Mouse (Mus musculus): ENCODE measurements at regions not wholly inside any gene's neighbourhood (a gene's known extent, or its start where the extent isn't known, plus 50 kb on each side); places are given as distances from the start of the nearest gene placed in this dataset.
"Not testable (repeated sequence)": the region's sequence is repeated elsewhere in the genome, so short reads cannot be mapped to it uniquely, and the experiment has no call there.

DNA sequence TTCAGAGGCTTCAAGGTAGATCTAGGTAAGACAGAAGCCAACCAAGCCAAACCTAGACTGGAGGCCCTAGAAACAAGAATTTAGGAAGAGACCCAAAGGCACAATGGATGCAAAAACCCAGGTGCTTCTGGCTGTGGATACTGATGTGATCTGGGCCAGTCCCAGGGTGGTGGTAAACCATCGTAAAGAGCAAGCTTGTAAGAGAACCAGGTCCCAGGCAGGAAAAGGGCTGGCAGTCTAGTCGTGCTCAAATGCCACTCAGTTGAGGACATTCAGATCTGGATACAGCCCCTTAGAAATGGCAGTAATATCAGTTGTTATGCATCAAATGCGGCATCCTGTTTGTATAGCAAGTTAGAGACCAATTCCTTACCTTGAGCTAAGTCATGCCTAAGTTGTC, 175.5 kb upstream of the Pkdcc start:
- in situ Hi-C loops (cut with MboI, MseI), result no loop called here

DNA sequence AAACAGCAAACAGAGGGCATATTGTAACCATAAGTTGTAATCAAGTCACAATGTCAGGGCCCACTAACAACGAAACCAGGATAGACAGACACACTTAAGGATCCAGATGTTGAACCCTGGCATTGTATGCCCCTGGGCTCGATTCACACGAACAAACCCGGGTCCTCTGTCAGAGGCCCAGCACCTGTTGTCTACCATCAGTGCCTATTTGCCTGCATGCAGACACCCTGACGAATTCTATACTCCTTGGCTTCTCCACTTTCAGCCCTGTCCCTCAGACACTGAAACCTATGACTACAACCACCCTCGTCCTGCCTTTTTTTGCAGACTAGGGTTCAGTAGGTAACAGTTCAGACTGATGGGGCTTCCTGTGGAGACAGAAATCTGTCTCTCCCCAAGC, 170.6 kb upstream of the Pkdcc start:
- in situ Hi-C loops (cut with MboI, MseI), result no loop called here

DNA sequence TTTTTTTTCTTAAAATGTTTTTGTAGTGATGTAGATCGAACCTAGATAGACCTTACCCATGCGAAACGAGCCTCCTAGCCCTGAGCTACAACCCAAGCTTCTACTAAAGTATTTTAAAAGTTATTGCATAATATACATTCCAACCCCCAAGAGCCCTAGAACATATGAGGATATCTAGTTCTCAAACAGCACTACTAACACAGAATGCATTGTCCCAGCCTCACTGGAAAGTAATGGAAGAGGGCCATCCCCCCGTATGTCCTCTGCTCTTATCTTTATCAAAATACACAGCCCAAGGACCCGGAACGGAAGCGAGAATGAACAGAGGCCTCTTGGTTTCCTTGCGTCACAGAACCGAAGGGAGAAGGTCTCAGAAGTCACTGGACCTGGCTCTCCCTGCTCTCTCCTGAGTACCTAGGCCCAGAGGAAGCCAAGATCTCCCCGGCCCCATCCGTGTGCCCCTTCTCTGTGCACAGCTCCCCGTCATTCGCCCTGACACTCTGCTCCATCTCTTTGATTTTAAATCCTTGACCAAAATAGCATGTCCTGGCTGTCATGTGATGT, 165.0 kb upstream of the Pkdcc start:
- in situ Hi-C loops (cut with MboI, MseI), result no loop called here

DNA sequence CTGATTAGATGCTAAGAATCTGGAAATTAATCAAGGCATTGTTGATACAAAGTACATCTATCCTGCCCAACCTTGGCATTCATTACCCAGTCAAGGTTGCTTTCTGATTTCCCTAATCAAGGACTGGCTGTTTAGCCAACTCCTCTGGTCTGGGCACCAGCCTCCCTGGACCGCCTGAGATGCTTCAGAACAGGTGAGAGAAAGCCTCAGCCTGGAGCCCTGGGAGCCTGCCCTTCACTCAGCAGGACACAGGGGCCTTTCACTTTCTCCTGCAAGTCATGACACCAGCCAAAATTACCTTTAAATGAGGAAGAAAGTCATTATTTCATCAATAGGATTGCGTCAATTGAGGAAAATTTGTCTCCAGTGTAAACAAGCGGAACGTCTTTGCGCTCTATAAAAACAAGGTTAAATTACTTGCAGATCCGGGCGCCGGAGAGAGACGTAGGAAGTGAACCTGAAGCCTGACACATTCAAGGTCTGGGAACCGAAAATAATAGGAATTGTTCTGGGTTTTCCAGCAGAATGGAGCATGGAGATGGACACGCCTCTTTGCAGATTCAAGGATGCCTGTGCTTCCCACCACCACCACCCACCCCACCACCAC, 164.4 kb upstream of the Pkdcc start:
- in situ Hi-C loops (cut with MboI, MseI), result no loop called here

DNA sequence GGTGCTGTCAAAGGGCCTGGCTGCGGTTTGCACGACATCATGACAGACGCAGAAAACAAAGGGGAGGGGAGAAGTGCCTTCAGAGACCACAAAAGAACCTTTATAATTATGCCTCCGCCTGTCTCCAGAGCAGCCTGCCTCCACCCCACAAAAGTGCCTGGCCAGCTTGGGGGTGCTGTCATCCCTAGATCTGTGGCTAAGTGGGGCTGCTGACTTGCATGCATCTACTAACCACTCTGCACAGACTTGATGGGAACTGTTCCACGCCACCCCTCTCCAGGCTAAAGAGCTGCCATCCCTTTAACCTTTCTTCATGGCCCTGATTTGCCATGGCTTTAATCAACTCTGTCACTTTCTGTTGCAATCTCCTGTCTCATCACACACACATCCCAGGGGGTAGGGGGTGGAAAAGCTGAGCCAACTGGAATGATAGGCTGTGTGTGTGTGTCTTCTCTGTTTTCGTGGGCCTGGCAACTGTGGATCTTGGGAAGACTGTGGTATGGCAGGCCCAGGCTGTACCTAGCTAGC, 162.4 kb upstream of the Pkdcc start:
- in situ Hi-C loops (cut with MboI, MseI), result no loop called here

DNA sequence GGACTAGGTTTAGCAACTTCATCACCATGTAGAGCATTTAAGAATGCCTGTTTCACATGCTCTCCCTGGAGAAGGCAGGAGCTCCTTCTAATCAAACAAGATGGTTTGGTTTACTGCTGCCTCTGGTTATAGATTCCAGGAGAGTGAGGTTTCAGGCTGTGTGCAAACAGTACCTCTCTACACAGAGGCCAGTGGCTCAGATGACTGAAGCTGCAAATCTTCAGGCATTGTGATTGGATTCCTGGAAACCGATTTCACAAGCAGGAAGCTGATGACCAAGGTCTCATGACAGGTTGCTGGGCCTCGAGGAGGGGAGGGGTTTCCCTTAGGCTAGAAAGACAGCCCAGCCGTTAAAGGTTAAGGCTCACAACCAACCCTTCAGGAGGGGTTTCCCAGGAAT, 157.3 kb upstream of the Pkdcc start:
- in situ Hi-C loops (cut with MboI, MseI), result no loop called here

DNA sequence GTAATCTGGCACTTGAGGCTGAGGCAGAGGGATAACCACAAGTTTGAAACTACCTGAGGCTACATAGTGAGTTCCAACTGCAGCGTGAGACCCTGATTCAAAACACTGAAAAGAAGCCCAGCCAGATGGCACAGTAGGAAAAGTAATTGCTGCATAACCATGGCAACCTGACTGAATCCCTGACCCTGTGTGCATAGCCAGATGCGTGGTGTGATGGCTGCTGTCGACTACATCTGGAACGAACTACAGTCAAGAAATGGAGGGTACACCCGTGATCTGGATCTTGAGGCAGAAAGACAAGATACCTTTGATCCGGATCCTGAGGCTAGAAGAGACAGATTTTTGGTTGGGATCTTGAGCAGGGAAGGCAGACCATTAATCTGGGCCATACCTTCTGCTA, 153.2 kb upstream of the Pkdcc start:
- in situ Hi-C loops (cut with MboI, MseI), result no loop called here

DNA sequence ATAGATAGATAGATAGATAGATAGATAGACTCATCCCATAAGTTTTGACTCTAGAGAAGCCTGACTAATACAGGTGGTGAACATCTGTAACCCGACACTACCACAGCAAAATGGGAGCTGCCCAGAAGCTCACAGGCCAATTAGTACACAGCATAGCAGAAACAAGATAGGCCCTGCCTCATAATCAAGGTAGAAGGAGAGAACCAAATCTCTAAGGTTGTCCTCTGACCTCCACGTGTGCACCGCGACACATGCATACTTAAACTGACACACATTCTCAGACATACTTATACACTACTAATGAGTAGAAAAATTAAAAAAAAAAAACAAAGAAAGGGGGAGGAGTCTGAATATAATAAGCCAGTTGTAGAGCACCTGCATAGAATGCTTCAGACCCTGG, 151.2 kb upstream of the Pkdcc start:
- in situ Hi-C loops (cut with MboI, MseI), result no loop called here

DNA sequence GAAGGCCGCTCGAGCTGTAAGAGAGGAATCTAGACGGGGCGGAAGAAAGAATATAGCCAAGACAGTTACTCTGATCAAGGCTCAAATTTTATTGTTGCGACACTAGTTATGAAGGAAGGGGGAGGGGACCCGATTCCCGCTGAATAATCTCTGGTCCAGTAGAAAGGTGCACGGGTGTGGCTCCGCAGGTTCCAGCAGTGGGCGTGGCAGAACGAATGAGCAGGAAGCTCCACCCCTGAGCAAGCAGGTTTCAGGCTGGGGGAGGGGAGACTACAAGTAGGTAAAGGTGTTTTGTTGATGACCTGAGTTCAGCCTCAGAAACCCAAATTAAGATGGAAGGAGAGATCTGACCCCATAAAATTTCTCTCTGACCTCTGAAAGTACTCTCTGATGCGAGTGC, 150.7 kb upstream of the Pkdcc start:
- in situ Hi-C loops (cut with MboI, MseI), result not testable (repeated sequence)

DNA sequence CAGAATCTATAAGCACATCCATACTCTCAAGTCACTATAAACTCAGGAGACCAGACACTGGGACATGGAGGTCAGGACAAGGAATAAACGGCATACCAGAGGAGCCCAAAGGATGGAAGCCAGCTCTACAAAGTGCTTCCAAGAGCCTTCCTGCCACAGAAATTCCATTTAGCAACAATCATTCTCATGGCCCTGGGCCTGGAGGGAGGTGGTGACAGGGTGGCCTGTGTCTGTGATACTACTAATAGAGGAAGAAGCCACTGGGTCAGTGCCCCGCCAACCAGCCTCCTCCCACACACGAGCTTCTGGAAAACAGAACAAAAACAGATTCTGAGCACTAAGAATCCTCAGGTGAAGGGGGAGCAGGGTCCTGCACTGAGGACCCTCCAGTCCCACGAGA, 145.8 kb upstream of the Pkdcc start:
- in situ Hi-C loops (cut with MboI, MseI), result no loop called here

DNA sequence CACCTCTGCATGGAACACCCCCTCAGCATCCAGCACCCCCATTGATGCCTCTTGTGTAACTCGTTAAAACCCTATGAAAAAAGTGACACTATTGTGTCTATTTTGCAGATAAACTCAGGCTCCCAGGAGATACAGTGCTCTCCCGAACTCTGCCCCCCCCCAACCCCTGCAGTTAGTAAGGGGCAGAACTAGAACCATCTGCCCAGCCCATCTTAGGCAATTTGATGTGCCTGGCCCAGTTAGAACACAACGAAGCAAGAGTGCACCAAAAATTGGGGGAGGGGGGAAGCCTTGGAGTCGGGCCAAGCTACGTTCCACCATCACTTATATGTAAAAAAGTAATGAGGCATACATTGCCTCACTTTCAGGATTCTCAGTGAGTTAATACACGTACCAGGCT, 143.3 kb upstream of the Pkdcc start:
- in situ Hi-C loops (cut with MboI, MseI), result no loop called here

DNA sequence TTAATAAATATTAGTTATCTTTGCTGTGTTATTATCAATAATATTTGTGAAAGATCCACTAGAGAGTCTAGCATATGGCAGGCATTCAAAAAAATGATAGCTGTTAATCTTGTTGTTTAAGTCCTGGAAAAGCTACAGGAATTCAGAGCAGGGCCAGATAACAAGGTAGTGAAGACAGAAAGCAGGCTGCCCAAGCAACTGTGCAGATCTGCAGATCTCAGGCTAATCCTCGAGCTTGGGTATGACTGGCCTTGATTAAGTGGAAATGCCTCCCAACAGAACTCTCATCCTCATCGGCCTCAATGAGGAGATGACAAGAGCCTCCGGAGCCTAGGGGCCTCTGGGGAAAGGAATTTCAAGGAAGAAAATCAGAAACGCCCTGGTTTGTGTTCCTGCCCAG, 142.9 kb upstream of the Pkdcc start:
- in situ Hi-C loops (cut with MboI, MseI), result no loop called here

DNA sequence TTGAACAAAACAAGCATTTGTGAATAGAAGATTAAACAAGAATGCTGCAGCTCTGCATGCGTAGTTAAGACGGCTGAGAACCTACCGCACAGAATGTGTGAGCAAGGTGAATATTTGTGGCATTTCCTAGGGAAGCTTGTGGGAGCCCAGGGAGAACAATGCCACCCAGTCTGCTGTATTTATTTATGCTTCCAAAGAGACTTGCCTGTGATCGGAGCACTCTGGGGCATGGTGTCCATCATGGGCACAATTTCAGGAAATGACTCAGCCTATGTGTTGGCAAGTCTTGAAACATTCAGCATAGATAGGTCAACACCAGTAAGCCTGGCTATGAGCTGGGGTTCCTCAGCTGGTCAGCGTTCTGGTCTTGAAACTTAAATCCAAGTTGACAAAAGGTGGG, 140.2 kb upstream of the Pkdcc start:
- in situ Hi-C loops (cut with MboI, MseI), result no loop called here

DNA sequence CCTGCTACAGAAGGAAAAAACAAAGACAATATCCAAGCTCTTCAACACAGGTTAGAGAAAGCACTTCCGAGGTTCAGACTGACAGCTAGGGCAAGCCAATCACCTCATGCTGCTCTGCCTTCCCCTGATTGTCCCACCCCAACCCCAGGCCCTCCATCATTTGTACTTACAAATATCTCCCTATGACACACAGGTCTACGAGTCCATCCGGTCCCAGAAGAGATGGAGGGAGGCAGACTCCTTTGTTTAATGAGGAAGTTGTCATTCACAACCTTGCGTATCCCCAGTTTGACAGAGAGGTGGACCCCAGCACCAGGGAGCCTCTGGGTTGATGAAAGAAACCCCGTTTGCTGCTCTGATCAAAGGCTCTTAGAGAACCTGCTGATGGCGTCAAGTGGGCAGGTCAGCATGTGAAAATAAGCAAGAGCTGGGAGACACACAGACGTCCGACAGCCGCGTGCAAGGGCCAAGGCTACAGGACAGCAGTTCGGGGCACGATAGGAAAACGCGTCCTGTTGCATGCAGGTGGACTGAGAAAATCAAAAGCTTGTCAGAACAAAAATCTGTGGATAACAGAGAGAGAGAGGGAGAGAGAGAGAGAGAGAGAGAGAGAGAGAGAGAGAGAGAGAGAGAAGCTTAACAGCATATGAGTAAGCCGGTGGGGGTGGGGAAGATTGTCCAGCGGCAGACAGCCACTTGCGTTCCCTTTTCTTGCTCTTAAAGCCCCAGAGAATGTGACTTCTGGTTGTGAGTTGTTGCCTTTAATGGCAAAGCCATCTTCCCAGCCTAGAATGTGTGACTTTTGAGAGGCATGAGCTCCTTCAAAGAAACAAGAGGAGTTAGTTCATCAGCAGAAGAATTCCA, 137.1 kb upstream of the Pkdcc start:
- in situ Hi-C loops (cut with MboI, MseI), result no loop called here

DNA sequence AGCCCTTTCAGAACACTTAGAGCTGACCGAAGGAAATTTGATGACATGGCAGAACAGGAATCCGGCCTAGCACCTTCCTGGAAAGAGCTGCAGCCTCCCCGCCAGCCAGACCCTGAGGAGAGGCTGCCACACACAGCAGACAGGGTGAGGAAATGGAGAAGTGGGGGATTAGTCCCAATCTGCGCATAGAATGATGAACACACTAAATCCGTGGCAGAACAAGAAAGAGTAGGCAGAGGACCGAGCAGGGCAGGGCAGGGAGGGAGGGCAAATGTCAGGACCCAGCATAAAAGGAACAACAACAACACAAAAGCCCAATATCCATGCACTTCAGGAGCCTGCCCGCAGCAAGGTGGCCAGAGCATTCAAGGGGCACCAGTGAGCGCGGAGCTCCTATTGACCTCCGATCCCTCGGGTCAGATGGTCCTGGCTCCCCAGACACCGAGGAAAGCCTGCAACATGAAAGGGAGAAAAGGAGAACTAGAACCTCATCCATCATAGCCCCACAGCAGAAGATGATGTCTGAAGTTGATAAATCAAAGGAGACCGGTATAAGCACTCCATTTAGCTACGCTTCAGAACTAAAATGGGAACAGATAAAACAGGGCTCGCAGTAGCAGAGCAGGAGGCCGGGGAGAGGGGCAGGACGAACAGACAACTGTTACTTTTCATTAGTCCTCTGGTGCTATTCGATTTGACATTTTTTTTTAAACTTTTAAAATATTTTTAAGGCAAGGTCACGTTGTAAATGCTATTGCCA, 136.3 kb upstream of the Pkdcc start:
- in situ Hi-C loops (cut with MboI, MseI), result no loop called here

DNA sequence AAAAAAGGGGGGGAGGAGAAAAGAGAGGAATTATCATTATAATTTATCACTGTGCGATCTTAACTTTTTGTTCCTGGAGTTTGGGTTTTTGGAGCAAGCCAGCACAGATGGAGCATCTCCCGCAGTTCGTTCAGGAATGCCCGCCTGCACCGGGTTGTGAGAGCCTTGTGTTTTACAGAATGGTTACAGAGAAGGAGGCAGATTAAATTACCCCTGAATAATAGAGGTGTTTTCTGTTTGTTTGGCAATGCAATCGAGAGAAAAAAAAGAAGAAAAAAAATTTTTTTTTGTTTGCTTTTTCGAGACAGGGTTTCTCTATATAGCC, 135.8 kb upstream of the Pkdcc start:
- in situ Hi-C loops (cut with MboI, MseI), result no loop called here

DNA sequence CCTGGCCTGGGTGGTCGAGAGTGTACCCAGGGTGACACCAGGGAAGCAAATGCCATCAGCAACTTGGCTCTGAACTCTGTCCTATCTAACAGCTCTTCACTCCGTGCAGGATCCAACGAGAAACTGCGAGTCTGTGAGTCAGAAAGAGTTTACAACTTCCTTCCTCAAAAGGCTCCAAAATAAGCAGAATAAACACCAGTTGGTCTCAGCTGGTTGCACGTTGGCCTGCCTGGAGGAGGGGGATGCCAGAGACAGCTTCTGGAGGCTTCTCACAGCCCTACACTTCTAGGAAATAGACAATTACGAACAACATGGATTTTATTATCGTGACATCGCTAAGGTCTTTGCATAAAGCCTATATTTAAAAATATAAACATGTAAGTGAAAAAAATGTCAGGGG, 133.4 kb upstream of the Pkdcc start:
- in situ Hi-C loops (cut with MboI, MseI), result no loop called here

DNA sequence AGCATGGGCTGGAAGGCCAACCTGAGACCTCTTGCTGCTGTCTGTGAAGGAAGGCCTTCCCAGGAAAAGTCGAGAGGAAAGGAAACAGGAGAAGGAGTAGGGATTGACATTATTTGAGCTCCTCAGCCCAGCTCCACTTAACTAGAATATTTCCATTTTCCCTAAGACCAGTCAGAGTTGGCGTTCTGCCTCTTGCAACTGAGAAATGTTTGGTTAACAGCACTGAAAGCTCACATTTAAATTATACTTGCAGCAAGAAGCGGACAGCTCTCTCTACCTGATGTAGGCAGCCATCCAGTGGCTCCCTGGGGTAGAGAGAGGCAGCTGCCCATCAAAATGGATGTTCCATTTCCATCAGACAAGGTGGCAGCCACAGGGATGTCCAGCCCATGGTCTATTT, 131.6 kb upstream of the Pkdcc start:
- in situ Hi-C loops (cut with MboI, MseI), result no loop called here

DNA sequence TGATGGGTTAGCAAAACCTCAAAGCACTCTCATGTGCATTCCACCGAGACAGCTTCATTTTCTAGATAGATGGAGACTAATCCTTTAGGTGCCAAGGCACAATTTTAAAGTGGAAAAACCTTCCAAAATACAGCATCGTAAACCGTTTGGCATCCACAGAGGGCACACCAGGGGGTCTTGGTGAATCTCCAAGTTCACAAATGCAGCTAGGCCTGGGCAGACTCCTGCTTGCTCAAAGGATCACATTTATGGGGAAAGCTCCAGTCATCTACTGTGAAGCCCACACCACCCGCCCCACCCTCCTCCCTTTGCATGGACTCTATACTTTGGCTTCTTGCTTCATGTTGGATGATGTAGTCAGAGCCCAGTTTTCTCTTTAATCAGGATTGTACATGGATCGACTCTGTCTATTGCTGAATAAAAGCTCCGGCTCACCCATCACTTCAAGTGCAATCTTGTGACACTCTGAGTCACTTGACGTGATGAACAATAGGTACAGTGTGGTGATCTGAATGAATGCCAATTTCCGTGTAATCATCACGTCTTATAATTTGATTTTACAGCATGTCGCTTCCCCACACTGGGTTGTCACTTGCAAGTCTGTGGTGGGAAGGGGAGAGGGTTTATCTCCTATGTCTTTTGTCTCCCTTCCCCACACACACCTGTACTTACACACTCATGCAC, 129.2 kb upstream of the Pkdcc start:
- in situ Hi-C loops (cut with MboI, MseI), result no loop called here

DNA sequence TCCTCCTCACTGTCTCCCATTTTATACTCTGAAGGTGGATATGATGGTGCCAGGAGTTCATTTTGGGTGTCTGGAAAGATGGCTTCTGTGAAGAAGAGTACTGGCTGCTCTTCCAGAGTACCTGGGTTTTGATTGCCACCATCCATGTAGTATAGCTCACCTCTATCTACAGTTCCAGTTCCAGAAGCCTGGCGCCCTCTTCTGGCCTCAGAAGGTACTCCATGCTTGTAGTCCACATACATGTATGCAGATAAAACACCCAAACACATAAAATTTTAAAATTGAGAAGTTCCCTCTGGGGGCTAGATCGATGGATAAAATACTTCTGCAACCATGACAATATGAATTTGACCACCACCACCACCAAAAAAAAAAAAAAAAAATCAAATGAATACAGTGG, 128.4 kb upstream of the Pkdcc start:
- in situ Hi-C loops (cut with MboI, MseI), result no loop called here

DNA sequence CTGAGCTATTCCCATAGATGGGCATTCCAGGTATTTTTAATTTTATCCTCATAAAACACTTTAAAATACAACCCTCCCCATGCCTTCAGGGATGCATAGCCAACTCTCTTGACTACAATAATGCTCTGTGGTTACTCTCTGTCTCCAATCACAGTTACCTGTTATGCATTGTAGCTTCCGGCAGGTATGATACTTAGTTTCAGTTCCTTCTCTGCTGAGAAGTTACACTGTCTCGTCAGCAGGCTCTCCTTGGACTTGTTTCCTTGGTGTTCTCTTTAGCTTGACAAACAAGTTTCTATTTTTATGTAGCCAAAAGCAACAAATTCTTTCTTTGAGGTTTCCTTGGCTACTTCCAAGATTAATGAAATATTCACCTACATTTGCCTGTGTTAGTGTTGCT, 126.6 kb upstream of the Pkdcc start:
- in situ Hi-C loops (cut with MboI, MseI), result no loop called here
